Mouse (Mus musculus): ENCODE results near the gene Pgm3. TPM values are rescaled to one million over a fixed set of nuclear protein-coding genes. Genes with fewer than 3 reads are reported as not detected.

Gene Pgm3
- polyA plus RNA-seq, 1 experiment = 8.0 TPM

DNA sequence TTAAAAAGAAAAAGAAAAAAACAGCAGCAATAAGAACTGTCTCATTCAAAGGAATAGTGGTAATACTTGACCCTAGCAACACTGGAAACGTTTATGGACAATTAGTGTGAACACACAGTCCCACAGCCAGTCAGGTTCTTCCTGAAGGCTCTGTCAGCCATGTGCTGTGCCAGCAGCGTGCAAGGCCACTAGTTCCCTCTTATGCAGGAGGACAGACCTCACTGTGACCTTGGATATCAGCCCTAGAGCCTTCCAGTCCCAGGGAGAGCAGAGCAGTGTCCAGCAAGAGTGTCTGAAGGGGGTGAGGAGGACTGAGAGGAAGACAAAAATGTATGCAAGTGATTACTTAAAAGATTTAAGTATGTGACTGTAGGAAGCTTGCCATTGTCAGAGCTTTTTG lies 46.0 kb downstream of the Pgm3 start:
- Histone ChIP-seq H3K27ac (ENCODE audit: insufficient read depth, low read depth, low read length) (no peak overlapping the region), H3K4me1 (ENCODE audit: control insufficient read depth, insufficient read depth, low read length) (0 out of 2 replicates have a peak, but pooled peaks cover 2% of the 10 kb centered on the region), H3K4me3 (ENCODE audit: insufficient read depth, low read length) (no peak overlapping the region)
- TF ChIP-seq CTCF (IDR thresholded peaks at IDR 0.05; ENCODE audit: low read depth, low read length) = no peak
- no peak for TF ChIP-seq POLR2A (IDR thresholded peaks at IDR 0.05; ENCODE audit: borderline replicate concordance, low read depth, low read length)

DNA sequence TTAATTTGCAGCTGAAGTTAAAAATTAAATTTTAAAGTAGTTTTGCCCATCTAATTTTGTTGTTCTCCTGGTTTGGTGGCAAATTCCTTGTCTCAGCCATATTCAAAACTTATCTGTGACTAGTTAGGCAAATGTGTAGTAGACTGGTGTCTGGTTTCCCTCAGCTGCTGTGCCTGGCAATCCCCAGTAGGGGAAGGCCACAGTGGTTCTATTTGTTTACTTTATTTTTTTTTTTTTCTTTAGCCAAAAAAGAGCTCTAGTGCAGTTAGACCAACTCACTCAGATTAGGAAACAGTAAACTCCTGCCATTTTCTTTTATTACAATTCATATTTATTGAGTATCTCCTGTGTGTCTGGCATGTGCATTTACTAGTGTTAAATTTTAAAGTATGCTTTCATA lies 49.3 kb downstream of the Pgm3 start:
- no peak overlapping the region for H3K27ac ChIP-seq (ENCODE audit: insufficient read depth, low read depth, low read length)
- H3K4me1 ChIP-seq (ENCODE audit: control insufficient read depth, insufficient read depth, low read length) = 0 out of 2 replicates have a peak, but pooled peaks cover 2% of the 10 kb centered on the region
- H3K4me3 ChIP-seq (ENCODE audit: insufficient read depth, low read length) = no peak overlapping the region
- TF ChIP-seq POLR2A (IDR thresholded peaks at IDR 0.05; ENCODE audit: borderline replicate concordance, low read depth, low read length) = no peak
- no peak for TF ChIP-seq CTCF (IDR thresholded peaks at IDR 0.05; ENCODE audit: low read depth, low read length)

GRCm38 (mm10) chr9:86514798-86515197 lies 56.8 kb downstream of the Pgm3 start:
- Histone ChIP-seq H3K27ac (ENCODE audit: insufficient read depth, low read depth, low read length) (no peak overlapping the region), H3K4me3 (ENCODE audit: insufficient read depth, low read length) (no peak overlapping the region), H3K4me1 (ENCODE audit: control insufficient read depth, insufficient read depth, low read length) (peaks cover 14% of the 10 kb centered on the region)
- TF ChIP-seq CTCF (IDR thresholded peaks at IDR 0.05; ENCODE audit: low read depth, low read length) = no peak
- no peak for TF ChIP-seq POLR2A (IDR thresholded peaks at IDR 0.05; ENCODE audit: borderline replicate concordance, low read depth, low read length)

GRCm38 (mm10) chr9:86514390-86514789 lies 57.3 kb downstream of the Pgm3 start:
- TF ChIP-seq POLR2A (IDR thresholded peaks at IDR 0.05; ENCODE audit: borderline replicate concordance, low read depth, low read length) = no peak
- TF ChIP-seq CTCF (IDR thresholded peaks at IDR 0.05; ENCODE audit: low read depth, low read length) = no peak
- H3K4me1 ChIP-seq (ENCODE audit: control insufficient read depth, insufficient read depth, low read length) = peaks cover 14% of the 10 kb centered on the region
- H3K4me3 ChIP-seq (ENCODE audit: insufficient read depth, low read length) = no peak overlapping the region
- H3K27ac ChIP-seq (ENCODE audit: insufficient read depth, low read depth, low read length) = no peak overlapping the region

- Histone ChIP-seq H3K27ac (ENCODE audit: insufficient read depth, low read depth, low read length) (peak overlapping the region; percentile 34; the same call in 1 of the 2 replicates), H3K4me1 (ENCODE audit: control insufficient read depth, insufficient read depth, low read length) (peaks cover 14% of the 10 kb centered on the region), H3K4me3 (ENCODE audit: insufficient read depth, low read length) (no peak overlapping the region)
- TF ChIP-seq CTCF (IDR thresholded peaks at IDR 0.05; ENCODE audit: low read depth, low read length) (no peak), POLR2A (IDR thresholded peaks at IDR 0.05; ENCODE audit: borderline replicate concordance, low read depth, low read length) (no peak)
Measured at GRCm38 (mm10) chr9:86513733-86514132, 57.9 kb downstream of the Pgm3 start.

- Histone ChIP-seq H3K4me1 (ENCODE audit: control insufficient read depth, insufficient read depth, low read length) (peaks cover 4% of the 10 kb centered on the region; the same call in 1 of the 2 replicates), H3K4me3 (ENCODE audit: insufficient read depth, low read length) (no peak overlapping the region), H3K27ac (ENCODE audit: insufficient read depth, low read depth, low read length) (no peak overlapping the region)
- no peak for TF ChIP-seq POLR2A (IDR thresholded peaks at IDR 0.05; ENCODE audit: borderline replicate concordance, low read depth, low read length)
- TF ChIP-seq CTCF (IDR thresholded peaks at IDR 0.05; ENCODE audit: low read depth, low read length) = no peak
Measured at GRCm38 (mm10) chr9:86507437-86507836, 64.2 kb downstream of the Pgm3 start.

Other genes with a start within 250 kb of the Pgm3 start
- gene Ube2cbp, start 106.9 kb downstream of the Pgm3 start, polyA plus RNA-seq (2012; ENCODE audit: insufficient read depth, insufficient read length, missing spikeins) = 0.31 TPM in 1 of 2 replicates, not detected in the other
- gene Dop1a, start 104.7 kb downstream of the Pgm3 start, polyA plus RNA-seq (2012; ENCODE audit: insufficient read depth, insufficient read length, missing spikeins) = 23.8 and 26.9 TPM in 2 replicates
- 9.9 and 11.8 TPM in 2 replicates for gene Rwdd2a, start 149 bp upstream of the Pgm3 start, polyA plus RNA-seq (2012; ENCODE audit: insufficient read depth, insufficient read length, missing spikeins)
- 8.3 and 10.4 TPM in 2 replicates for gene Me1, start 124.1 kb upstream of the Pgm3 start, polyA plus RNA-seq (2012; ENCODE audit: insufficient read depth, insufficient read length, missing spikeins)
- gene Prss35, start 171.8 kb upstream of the Pgm3 start, polyA plus RNA-seq (2012; ENCODE audit: insufficient read depth, insufficient read length, missing spikeins) = not detected in 2 replicates